Mouse (Mus musculus): ENCODE measurements around the gene Nosip. TPM values are rescaled to one million over a fixed set of nuclear protein-coding genes. Genes with fewer than 3 reads are reported as not detected.

Gene Nosip
- polyA plus RNA-seq, 1 experiment from 2014 or later = 53.8 TPM

GRCm38 (mm10) chr7:45119780-45120709 is 57.8 kb downstream of the Nosip start:
- Histone ChIP-seq H3K4me3 (ENCODE audit: control insufficient read depth in 1 of 2, insufficient read depth in 1 of 2, low read depth in 1 of 2, low read length in 2 of 2) (no peak overlapping the region), H3K27ac (replicated peaks in 1 of 2; ENCODE audit: control insufficient read depth in 1 of 2, insufficient read depth in 1 of 2, low read depth in 2 of 2, low read length in 2 of 2) (no peak overlapping the region), H3K27me3 (ENCODE audit: control insufficient read depth, insufficient read depth, low read length) (no peaks in the 10 kb centered on the region), H3K4me1 (ENCODE audit: control insufficient read depth in 2 of 2, insufficient read depth in 2 of 2, low read length in 2 of 2) (peaks cover 10 to 21% of the 10 kb centered on the region in 2 experiments), H3K9me3 (ENCODE audit: control insufficient read depth, low read length) (no peaks in the 10 kb centered on the region), H3K36me3 (ENCODE audit: control insufficient read depth, insufficient read depth, low read length) (peaks cover 58% of the 10 kb centered on the region), H3K9ac (ENCODE audit: low read length) (no peak overlapping the region), H3K4me2 (ENCODE audit: low read length) (no peak overlapping the region)
- WGBS = 75% methylated on average over 5 of the region's 5 CpGs
- ATAC-seq (ENCODE audit: insufficient number of reproducible peaks, insufficient read depth, low FRiP score, low read depth) = no peak

DNA sequence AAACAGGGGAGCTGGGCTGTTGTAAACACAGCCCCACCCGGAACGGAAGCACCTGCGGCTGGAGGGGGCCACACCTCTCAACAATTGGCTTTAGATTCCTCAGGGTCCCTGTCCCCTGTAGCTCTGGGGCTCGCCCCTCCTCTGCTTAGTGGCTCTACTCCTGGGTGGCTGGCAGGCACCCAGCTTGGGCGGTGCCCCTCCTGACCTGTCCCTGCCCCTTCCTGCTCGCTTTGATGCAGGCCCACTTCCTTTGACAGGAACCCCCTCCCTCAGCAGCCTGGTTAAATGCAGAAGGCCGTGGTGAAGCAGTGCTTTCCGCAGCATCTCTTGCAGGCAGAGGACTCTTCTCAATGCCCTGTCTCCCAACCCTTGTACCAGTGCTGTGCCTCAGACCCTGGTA is 59.2 kb downstream of the Nosip start:
- Histone ChIP-seq H3K27me3 (ENCODE audit: control insufficient read depth, insufficient read depth, low read length) (no peaks in the 10 kb centered on the region), H3K9ac (ENCODE audit: low read length) (peak overlapping the region; percentile 52), H3K4me3 (ENCODE audit: control insufficient read depth in 1 of 2, insufficient read depth in 1 of 2, low read depth in 1 of 2, low read length in 2 of 2) (no peak overlapping the region), H3K9me3 (ENCODE audit: control insufficient read depth, low read length) (no peaks in the 10 kb centered on the region), H3K36me3 (ENCODE audit: control insufficient read depth, insufficient read depth, low read length) (peaks cover 71% of the 10 kb centered on the region), H3K4me2 (ENCODE audit: low read length) (0 out of 2 replicates have a peak overlapping the region, but pooled peaks have one; percentile 4), H3K4me1 (ENCODE audit: control insufficient read depth in 2 of 2, insufficient read depth in 2 of 2, low read length in 2 of 2) (peaks cover 11 to 21% of the 10 kb centered on the region in 2 experiments), H3K27ac (replicated peaks in 1 of 2; ENCODE audit: control insufficient read depth in 1 of 2, insufficient read depth in 1 of 2, low read depth in 2 of 2, low read length in 2 of 2) (peak overlapping the region in 1 of 2 experiments; percentile 33; a peak in 2 of 4 replicates)
- WGBS = 47% methylated on average over 8 of the region's 8 CpGs
- ATAC-seq (ENCODE audit: insufficient number of reproducible peaks, insufficient read depth, low FRiP score, low read depth) = no peak

DNA sequence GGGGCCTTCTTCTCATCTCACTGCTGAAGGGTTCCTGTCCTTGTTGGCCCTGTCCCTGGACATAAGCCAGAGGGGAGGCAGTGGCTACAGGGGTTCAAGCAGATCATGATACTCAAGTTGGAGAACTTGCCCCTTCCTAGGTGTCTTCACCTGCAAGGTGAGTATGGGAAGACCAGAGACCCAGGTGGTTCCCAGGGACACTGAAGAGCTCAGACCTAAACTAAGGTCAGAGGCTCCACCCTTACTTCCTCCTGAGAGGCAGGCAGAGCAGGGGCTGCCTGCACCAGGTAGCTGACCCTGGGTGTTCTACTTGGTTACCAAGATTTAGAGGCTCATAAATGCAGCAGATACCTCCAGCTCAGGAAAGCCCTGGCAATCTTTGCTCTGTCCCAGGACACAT is 59.7 kb downstream of the Nosip start:
- no peaks in the 10 kb centered on the region for H3K27me3 ChIP-seq (ENCODE audit: control insufficient read depth, insufficient read depth, low read length)
- peak overlapping the region in 1 of 2 experiments; percentile 33; a peak in 2 of 4 replicates for H3K27ac ChIP-seq (replicated peaks in 1 of 2; ENCODE audit: control insufficient read depth in 1 of 2, insufficient read depth in 1 of 2, low read depth in 2 of 2, low read length in 2 of 2)
- H3K4me1 ChIP-seq (ENCODE audit: control insufficient read depth in 2 of 2, insufficient read depth in 2 of 2, low read length in 2 of 2) = peaks cover 16 to 27% of the 10 kb centered on the region in 2 experiments
- no peak overlapping the region for H3K4me3 ChIP-seq (ENCODE audit: control insufficient read depth in 1 of 2, insufficient read depth in 1 of 2, low read depth in 1 of 2, low read length in 2 of 2)
- no peaks in the 10 kb centered on the region for H3K9me3 ChIP-seq (ENCODE audit: control insufficient read depth, low read length)
- peak overlapping the region; percentile 4; the same call in 1 of the 2 replicates for H3K4me2 ChIP-seq (ENCODE audit: low read length)
- peaks cover 77% of the 10 kb centered on the region for H3K36me3 ChIP-seq (ENCODE audit: control insufficient read depth, insufficient read depth, low read length)
- H3K9ac ChIP-seq (ENCODE audit: low read length) = peak overlapping the region; percentile 52
- no peak for ATAC-seq (ENCODE audit: insufficient number of reproducible peaks, insufficient read depth, low FRiP score, low read depth)

GRCm38 (mm10) chr7:45122561-45123185 is 60.4 kb downstream of the Nosip start:
- H3K9ac ChIP-seq (ENCODE audit: low read length) = peak overlapping the region; percentile 99
- no peak for ATAC-seq (ENCODE audit: insufficient number of reproducible peaks, insufficient read depth, low FRiP score, low read depth)
- peak overlapping the region; percentile 81 to 89 for H3K4me3 ChIP-seq (ENCODE audit: control insufficient read depth in 1 of 2, insufficient read depth in 1 of 2, low read depth in 1 of 2, low read length in 2 of 2)
- no peaks in the 10 kb centered on the region for H3K27me3 ChIP-seq (ENCODE audit: control insufficient read depth, insufficient read depth, low read length)
- H3K4me2 ChIP-seq (ENCODE audit: low read length) = peak overlapping the region; percentile 71
- 82% methylated on average over 15 of the region's 15 CpGs for WGBS
- H3K9me3 ChIP-seq (ENCODE audit: control insufficient read depth, low read length) = no peaks in the 10 kb centered on the region
- peaks cover 20 to 33% of the 10 kb centered on the region in 2 experiments for H3K4me1 ChIP-seq (ENCODE audit: control insufficient read depth in 2 of 2, insufficient read depth in 2 of 2, low read length in 2 of 2)
- peaks cover 83% of the 10 kb centered on the region for H3K36me3 ChIP-seq (ENCODE audit: control insufficient read depth, insufficient read depth, low read length)
- H3K27ac ChIP-seq (replicated peaks in 1 of 2; ENCODE audit: control insufficient read depth in 1 of 2, insufficient read depth in 1 of 2, low read depth in 2 of 2, low read length in 2 of 2) = 0 out of 4 replicates have a peak overlapping the region, but pooled peaks of 1 of the 2 experiments have one; percentile 85

- H3K4me2 ChIP-seq (ENCODE audit: low read length) = peak overlapping the region; percentile 71
- no peak for ATAC-seq (ENCODE audit: insufficient number of reproducible peaks, insufficient read depth, low FRiP score, low read depth)
- H3K4me3 ChIP-seq (ENCODE audit: control insufficient read depth in 1 of 2, insufficient read depth in 1 of 2, low read depth in 1 of 2, low read length in 2 of 2) = peak overlapping the region; percentile 81 to 89
- H3K27ac ChIP-seq (replicated peaks in 1 of 2; ENCODE audit: control insufficient read depth in 1 of 2, insufficient read depth in 1 of 2, low read depth in 2 of 2, low read length in 2 of 2) = peak overlapping the region; percentile 81 to 85; a peak in 3 of 4 replicates
- H3K9ac ChIP-seq (ENCODE audit: low read length) = peak overlapping the region; percentile 99
- 21% methylated on average over 12 of the region's 12 CpGs for WGBS
- H3K4me1 ChIP-seq (ENCODE audit: control insufficient read depth in 2 of 2, insufficient read depth in 2 of 2, low read length in 2 of 2) = peaks cover 19 to 33% of the 10 kb centered on the region in 2 experiments
- peaks cover 78% of the 10 kb centered on the region for H3K36me3 ChIP-seq (ENCODE audit: control insufficient read depth, insufficient read depth, low read length)
- H3K9me3 ChIP-seq (ENCODE audit: control insufficient read depth, low read length) = no peaks in the 10 kb centered on the region
- H3K27me3 ChIP-seq (ENCODE audit: control insufficient read depth, insufficient read depth, low read length) = no peaks in the 10 kb centered on the region
These were observed 60.9 kb downstream of the Nosip start for GRCm38 (mm10) chr7:45123186-45123570.

- H3K27ac ChIP-seq (replicated peaks in 1 of 2; ENCODE audit: control insufficient read depth in 1 of 2, insufficient read depth in 1 of 2, low read depth in 2 of 2, low read length in 2 of 2) = peak within 1 kb of the TSS; percentile 85 to 90
- WGBS = under 1% methylated on average over 59 of the region's 59 CpGs
- no peaks in the 10 kb centered on the region for H3K27me3 ChIP-seq (ENCODE audit: control insufficient read depth, insufficient read depth, low read length)
- peaks cover 20 to 36% of the 10 kb centered on the region in 2 experiments for H3K4me1 ChIP-seq (ENCODE audit: control insufficient read depth in 2 of 2, insufficient read depth in 2 of 2, low read length in 2 of 2)
- peaks cover 67% of the 10 kb centered on the region for H3K36me3 ChIP-seq (ENCODE audit: control insufficient read depth, insufficient read depth, low read length)
- peak within 1 kb of the TSS; percentile 81 to 89 for H3K4me3 ChIP-seq (ENCODE audit: control insufficient read depth in 1 of 2, insufficient read depth in 1 of 2, low read depth in 1 of 2, low read length in 2 of 2)
- H3K4me2 ChIP-seq (ENCODE audit: low read length) = peak within 1 kb of the TSS; percentile 71
- no peaks in the 10 kb centered on the region for H3K9me3 ChIP-seq (ENCODE audit: control insufficient read depth, low read length)
- peak within 1 kb of the TSS; percentile 99 for H3K9ac ChIP-seq (ENCODE audit: low read length)
- peak; percentile 81 for ATAC-seq (ENCODE audit: insufficient number of reproducible peaks, insufficient read depth, low FRiP score, low read depth)
These were observed 62.3 kb downstream of the Nosip start, which contains the start of gene Rps11 for GRCm38 (mm10) chr7:45124224-45125143. TSS of gene Rps11 (minus strand) at chr7:45124439.

All from heart, embryonic 14.5 days (tissue).